Comparison of ENCODE assay signal across 14 mouse cellular contexts in genomic region chr9:114650938-114651634, GRCm38 (mm10). TPM values are rescaled to one million over a fixed set of nuclear protein-coding genes. Genes with fewer than 3 reads are reported as not detected.
A peak's percentile ranks its signal among the peaks of the same experiment; 100 is the strongest.
DNase-seq lines count a peak whose midpoint lies in the region; ATAC-seq and TF ChIP-seq lines count a peak whose summit lies in the region.
"Had no signal": no experiment of that assay in that cellular context is flagged by ENCODE, and none has a peak within 500 bp of the region (broad histone marks: within the 10 kb centered on the region; RNA-seq: fewer than 3 reads in every experiment).

No protein-coding gene starts in this region.

- intact Hi-C loops in heart, postnatal 36 days (cut with DNase I) = no loop called here

- H3K4me2 ChIP-seq in heart, embryonic 16.5 days (ENCODE audit: low read depth, low read length) = peak overlapping the region; percentile 4; the same call in 1 of the 2 replicates
- H3K4me2 ChIP-seq in limb, embryonic 14.5 days (replicated peaks; ENCODE audit: low read depth, low read length, severe bottlenecking) = 0 out of 2 replicates have a peak overlapping the region, but pooled peaks have one; percentile 19
- H3K4me2 ChIP-seq in hindbrain, embryonic 14.5 days (replicated peaks) = no peak overlapping the region
- H3K4me2 ChIP-seq: forebrain, embryonic 13.5 days; lung, embryonic 14.5 days; midbrain, embryonic 15.5 days had no signal

- peaks cover 5% of the 10 kb centered on the region; the same call in 1 of the 2 replicates for H3K9me3 ChIP-seq in heart, embryonic 16.5 days (replicated peaks; ENCODE audit: control insufficient read depth, low read length)
- H3K9me3 ChIP-seq in ES-Bruce4 (replicated peaks; ENCODE audit: control insufficient read depth, insufficient read depth, low read length, poor library complexity, severe bottlenecking) = peaks cover 6% of the 10 kb centered on the region
- no peaks in the 10 kb centered on the region for H3K9me3 ChIP-seq in limb, embryonic 14.5 days (ENCODE audit: control insufficient read depth, low read length)
- H3K9me3 ChIP-seq in hindbrain, embryonic 14.5 days (ENCODE audit: control insufficient read depth, low read length) = no peaks in the 10 kb centered on the region
- H3K9me3 ChIP-seq: forebrain, embryonic 13.5 days; midbrain, embryonic 15.5 days had no signal

- ATAC-seq in heart, embryonic 16.5 days (replicated peaks; ENCODE audit: extremely low read depth, insufficient read depth, low FRiP score) = no peak
- no peak for ATAC-seq in limb, embryonic 14.5 days (ENCODE audit: low FRiP score, low read depth)
- no peak for ATAC-seq in hindbrain, embryonic 14.5 days (ENCODE audit: low FRiP score)
- ATAC-seq: forebrain, embryonic 13.5 days; midbrain, embryonic 15.5 days had no signal

- TF ChIP-seq EP300 in ES-Bruce4 (IDR thresholded peaks at IDR 0.05; ENCODE audit: insufficient read depth, low read depth, low read length) = no peak

- DNase-seq in heart, postnatal 36 days = no peak
- peak; percentile 12 for DNase-seq in 416B (ENCODE audit: low read depth)
- no peak for DNase-seq in limb, embryonic 14.5 days (ENCODE audit: low spot score)
- no peak for DNase-seq in hindbrain, embryonic 14.5 days (ENCODE audit: low spot score)
- no peak for DNase-seq in urinary bladder, adult 2 months (ENCODE audit: low spot score)
- DNase-seq in urinary bladder, postnatal 10 days (ENCODE audit: low spot score) = no peak
- DNase-seq: cerebellum, adult 2 months; layer of hippocampus, postnatal 36 days; lung, embryonic 14.5 days had no signal

- WGBS in heart, embryonic 16.5 days = 53% methylated on average over 21 of the region's 21 CpGs
- 64% methylated on average over 21 of the region's 21 CpGs for WGBS in limb, embryonic 14.5 days
- WGBS in hindbrain, embryonic 14.5 days = 65% methylated on average over 21 of the region's 21 CpGs

- H3K27me3 ChIP-seq in heart, embryonic 16.5 days (ENCODE audit: control insufficient read depth, insufficient read depth, low read length) = no peaks in the 10 kb centered on the region
- H3K27me3 ChIP-seq in ES-Bruce4 (ENCODE audit: control insufficient read depth, insufficient read depth, low read length, poor library complexity, severe bottlenecking) = no peaks in the 10 kb centered on the region
- H3K27me3 ChIP-seq in limb, embryonic 14.5 days (ENCODE audit: control insufficient read depth, insufficient read depth, low read length) = no peaks in the 10 kb centered on the region
- no peaks in the 10 kb centered on the region for H3K27me3 ChIP-seq in hindbrain, embryonic 14.5 days (ENCODE audit: control insufficient read depth, insufficient read depth, low read length)

- no peaks in the 10 kb centered on the region for H3K36me3 ChIP-seq in heart, embryonic 16.5 days (ENCODE audit: control insufficient read depth, insufficient read depth)
- H3K36me3 ChIP-seq in ES-Bruce4 (ENCODE audit: control insufficient read depth, insufficient read depth, low read length, poor library complexity, severe bottlenecking) = no peaks in the 10 kb centered on the region
- H3K36me3 ChIP-seq in limb, embryonic 14.5 days (ENCODE audit: control insufficient read depth, insufficient read depth, low read length) = no peaks in the 10 kb centered on the region
- no peaks in the 10 kb centered on the region for H3K36me3 ChIP-seq in hindbrain, embryonic 14.5 days (replicated peaks; ENCODE audit: control insufficient read depth, insufficient read depth)
- H3K36me3 ChIP-seq: midbrain, embryonic 15.5 days had no signal

- H3K9ac ChIP-seq in heart, embryonic 16.5 days (ENCODE audit: low read length) = no peak overlapping the region
- H3K9ac ChIP-seq in ES-Bruce4 (ENCODE audit: low read depth, poor library complexity, severe bottlenecking) = peak overlapping the region; percentile 24; the same call in 1 of the 2 replicates
- no peak overlapping the region for H3K9ac ChIP-seq in limb, embryonic 14.5 days (ENCODE audit: low read depth, low read length, severe bottlenecking)
- no peak overlapping the region for H3K9ac ChIP-seq in hindbrain, embryonic 14.5 days
- H3K9ac ChIP-seq: forebrain, embryonic 13.5 days; lung, embryonic 14.5 days; midbrain, embryonic 15.5 days had no signal

- H3K4me3 ChIP-seq in heart, embryonic 16.5 days (ENCODE audit: low read length) = no peak overlapping the region
- peak overlapping the region; percentile 69 for H3K4me3 ChIP-seq in ES-Bruce4 (ENCODE audit: low read depth, low read length)
- no peak overlapping the region for H3K4me3 ChIP-seq in limb, embryonic 14.5 days (replicated peaks; ENCODE audit: low read length)
- no peak overlapping the region for H3K4me3 ChIP-seq in hindbrain, embryonic 14.5 days (replicated peaks; ENCODE audit: low read length)
- H3K4me3 ChIP-seq: forebrain, embryonic 13.5 days; midbrain, embryonic 15.5 days had no signal

- no peak overlapping the region for H3K27ac ChIP-seq in heart, embryonic 16.5 days (ENCODE audit: low read length)
- no peak overlapping the region for H3K27ac ChIP-seq in ES-Bruce4 (ENCODE audit: insufficient read depth, low read length)
- no peak overlapping the region for H3K27ac ChIP-seq in limb, embryonic 14.5 days (replicated peaks; ENCODE audit: low read depth, low read length)
- H3K27ac ChIP-seq in hindbrain, embryonic 14.5 days = no peak overlapping the region
- H3K27ac ChIP-seq: forebrain, embryonic 13.5 days; kidney, postnatal 0 days; midbrain, embryonic 15.5 days had no signal

- TF ChIP-seq CTCF in ES-Bruce4 (IDR thresholded peaks at IDR 0.05; ENCODE audit: low read depth, low read length) = no peak

- H3K4me1 ChIP-seq in heart, embryonic 16.5 days (ENCODE audit: control insufficient read depth, insufficient read depth, low read length) = 0 out of 2 replicates have a peak, but pooled peaks cover 2% of the 10 kb centered on the region
- H3K4me1 ChIP-seq in ES-Bruce4 (ENCODE audit: control insufficient read depth, insufficient read depth, low read length) = no peaks in the 10 kb centered on the region
- no peaks in the 10 kb centered on the region for H3K4me1 ChIP-seq in limb, embryonic 14.5 days (ENCODE audit: control insufficient read depth, insufficient read depth, low read length)
- no peaks in the 10 kb centered on the region for H3K4me1 ChIP-seq in hindbrain, embryonic 14.5 days (replicated peaks; ENCODE audit: control insufficient read depth, insufficient read depth, low read length)
- H3K4me1 ChIP-seq: forebrain, embryonic 13.5 days; midbrain, embryonic 15.5 days had no signal

- TF ChIP-seq POLR2A in ES-Bruce4 (IDR thresholded peaks at IDR 0.05; ENCODE audit: insufficient read depth, low read length) = peak; percentile 65
- TF ChIP-seq POLR2A in limb, embryonic 14.5 days (IDR thresholded peaks at IDR 0.05; ENCODE audit: borderline replicate concordance, extremely low read depth, insufficient read depth, insufficient read length) = no peak

RNA-seq across cellular contexts. Expression of gene Cnot10, which starts 11.1 kb away (rescaled TPM):
- polyA plus RNA-seq in heart, embryonic 16.5 days (2015; fragmentation: Nextera tagmentation; extraction: Ambion mirVana) = 38.6 and 41.4 TPM in 2 replicates
- 10 to 100 TPM; 21.2 to 23.0 TPM for total RNA-seq in heart, postnatal 36 days (2021)
- polyA plus RNA-seq in ES-Bruce4 (2011; ENCODE audit: insufficient read depth, insufficient read length, low read depth, missing spikeins) = 57.6 and 61.0 TPM in 2 replicates
- 104 and 109 TPM in 2 replicates for polyA plus RNA-seq in limb, embryonic 14.5 days (2012; rRNA removed)
- 66.8 and 69.1 TPM in 2 replicates for polyA plus RNA-seq in limb, embryonic 14.5 days (2014; fragmentation: Nextera tagmentation; extraction: Ambion mirVana)
- polyA plus RNA-seq in hindbrain, embryonic 14.5 days (2014; fragmentation: Nextera tagmentation; extraction: Ambion mirVana) = 51.2 and 57.3 TPM in 2 replicates
- polyA plus RNA-seq in urinary bladder, adult 2 months (2012; rRNA removed) = 42.0 and 45.8 TPM in 2 replicates

RNA-seq across cellular contexts. Expression of gene Dync1li1, which starts 37.5 kb away (rescaled TPM):
- 69.2 and 76.0 TPM in 2 replicates for polyA plus RNA-seq in heart, embryonic 16.5 days (2015; fragmentation: Nextera tagmentation; extraction: Ambion mirVana)
- total RNA-seq in heart, postnatal 36 days (2021) = 10 to 100 TPM; 69.9 to 88.1 TPM
- polyA plus RNA-seq in ES-Bruce4 (2011; ENCODE audit: insufficient read depth, insufficient read length, low read depth, missing spikeins) = 73.5 and 73.8 TPM in 2 replicates
- 30.9 and 39.5 TPM in 2 replicates for polyA plus RNA-seq in limb, embryonic 14.5 days (2012; rRNA removed)
- 34.5 and 39.6 TPM in 2 replicates for polyA plus RNA-seq in limb, embryonic 14.5 days (2014; fragmentation: Nextera tagmentation; extraction: Ambion mirVana)
- 87.6 and 107 TPM in 2 replicates for polyA plus RNA-seq in hindbrain, embryonic 14.5 days (2014; fragmentation: Nextera tagmentation; extraction: Ambion mirVana)
- 24.9 and 27.6 TPM in 2 replicates for polyA plus RNA-seq in urinary bladder, adult 2 months (2012; rRNA removed)
